Mouse (Mus musculus) limb, embryonic 14.5 days (tissue): ENCODE data around the gene Cfap58. TPM values are rescaled to one million over a fixed set of nuclear protein-coding genes. Genes with fewer than 3 reads are reported as not detected.

Experiments used
- ATAC-seq: fragments of 200-750 bp; cut with Nextera tagmentation; 2 replicates; pipeline ENCODE4 v1.8.0; 2017; ENCODE audit warnings: low read depth, moderate number of reproducible peaks, moderate TSS enrichment; ENCODE audit not compliant: low FRiP score
- DNase-seq: peaks from one replicate; pipeline ENCODE4 v3.0.0-alpha.2; 2015; ENCODE audit warnings: low spot score
- H3K27ac ChIP-seq: fragments of 300-500 bp; sonication (generic); replicated peaks from 2 replicates; pipeline ENCODE4 v1.5.1; 2014; ENCODE audit warnings: low read depth, mild to moderate bottlenecking, low read length, moderate library complexity, mixed read lengths
- H3K27me3 ChIP-seq: fragments of 300-500 bp; sonication (generic); 2 replicates; pipeline ENCODE4 v1.6.1; 2014; ENCODE audit warnings: low read length, mixed read lengths; ENCODE audit not compliant: control insufficient read depth, insufficient read depth
- H3K36me3 ChIP-seq: fragments of 300-500 bp; sonication (generic); 2 replicates; pipeline ENCODE4 v1.6.1; 2014; ENCODE audit warnings: mild to moderate bottlenecking, low read length, moderate library complexity, mixed read lengths; ENCODE audit not compliant: control insufficient read depth, insufficient read depth
- H3K4me1 ChIP-seq: fragments of 300-500 bp; sonication (generic); 2 replicates; pipeline ENCODE4 v1.6.1; 2014; ENCODE audit warnings: antibody characterized with exemption, low read length, mixed read lengths; ENCODE audit not compliant: control insufficient read depth, insufficient read depth
- H3K4me2 ChIP-seq: fragments of 300-500 bp; sonication (generic); replicated peaks from 2 replicates; pipeline ENCODE4 v1.6.1; 2014; ENCODE audit warnings: low read depth, mild to moderate bottlenecking, low read length, moderate library complexity; ENCODE audit not compliant: severe bottlenecking
- H3K4me3 ChIP-seq: fragments of 300-500 bp; sonication (generic); replicated peaks from 2 replicates; pipeline ENCODE4 v1.5.1; 2014; ENCODE audit warnings: low read length
- H3K9ac ChIP-seq: fragments of 300-500 bp; sonication (generic); 2 replicates; pipeline ENCODE4 v1.6.1; 2014; ENCODE audit warnings: mild to moderate bottlenecking, low read depth, low read length, moderate library complexity; ENCODE audit not compliant: severe bottlenecking
- H3K9me3 ChIP-seq: fragments of 300-500 bp; sonication (generic); 2 replicates; pipeline ENCODE4 v1.6.1; 2016; ENCODE audit warnings: low read length; ENCODE audit not compliant: control insufficient read depth
- POLR2A ChIP-seq: fragments of 200-500 bp; IDR thresholded peaks from 2 replicates; pipeline ENCODE4 v1.8.0; 2012; ENCODE audit warnings: inconsistent platforms, mild to moderate bottlenecking, moderate library complexity, borderline replicate concordance; ENCODE audit not compliant: insufficient read depth, insufficient read length; ENCODE audit errors: extremely low read depth
- WGBS: fragments of 180-500 bp; shearing (Covaris S2); extraction: QIAGEN DNeasy Blood & Tissue Kit; methylation state at CpG from one replicate; pipeline ENCODE4 v1.1.7; 2014; 5-methylcytosine and 5-hydroxymethylcytosine counted together
- polyA plus RNA-seq, 2 experiments: library from polyadenylated mRNA; depleted of rRNA in 1 of 2; stranded (reverse) in 1 of 2; unstranded in 1 of 2; fragments of >200 nt; fragmentation: Nextera tagmentation in 1 of 2; extraction: Ambion mirVana in 1 of 2; gene quantifications; 2 replicates each; pipeline versions ENCODE4 v1.2.1 to v1.2.3; 2012 to 2014

Cfap58 gene
- polyA plus RNA-seq, 2 experiments = 0.05 to 0.07 TPM

DNA sequence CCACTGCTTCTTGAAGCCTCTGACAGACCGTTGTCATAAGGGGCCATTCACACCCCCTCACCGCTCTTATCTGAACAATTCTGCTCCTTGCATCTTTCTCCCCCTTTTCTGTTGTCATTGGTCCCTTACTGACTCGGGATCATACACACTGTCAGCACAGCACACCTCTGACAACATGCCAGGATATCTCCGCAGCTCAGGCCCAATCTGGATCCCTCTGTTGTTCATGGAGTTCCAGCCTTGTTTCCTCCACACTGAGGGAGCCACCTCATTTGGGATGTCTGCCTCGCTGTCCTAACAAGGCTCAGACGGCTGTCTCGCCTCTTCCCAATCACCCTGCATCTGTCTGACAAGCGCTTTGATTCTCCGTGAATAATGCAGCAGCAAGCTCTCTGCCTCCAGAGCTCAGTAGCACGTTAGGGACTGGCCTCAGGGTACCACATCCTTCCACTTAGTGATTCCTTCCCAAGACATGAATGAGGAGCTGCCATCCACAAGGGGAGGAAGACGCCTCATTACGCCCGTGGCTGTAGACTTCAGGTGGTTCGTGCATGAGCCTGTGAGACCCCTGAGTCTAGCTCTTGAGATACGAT, 40.7 kb downstream of the Cfap58 start:
- TF ChIP-seq POLR2A = no peak
- Histone ChIP-seq H3K9me3 (no peaks in the 10 kb centered on the region), H3K4me3 (no peak overlapping the region), H3K4me1 (no peaks in the 10 kb centered on the region), H3K36me3 (no peaks in the 10 kb centered on the region), H3K4me2 (no peak overlapping the region), H3K27ac (no peak overlapping the region), H3K27me3 (no peaks in the 10 kb centered on the region), H3K9ac (no peak overlapping the region)
- no peak for DNase-seq
- 66% methylated on average over 15 of the region's 15 CpGs for WGBS
- no peak for ATAC-seq

DNA sequence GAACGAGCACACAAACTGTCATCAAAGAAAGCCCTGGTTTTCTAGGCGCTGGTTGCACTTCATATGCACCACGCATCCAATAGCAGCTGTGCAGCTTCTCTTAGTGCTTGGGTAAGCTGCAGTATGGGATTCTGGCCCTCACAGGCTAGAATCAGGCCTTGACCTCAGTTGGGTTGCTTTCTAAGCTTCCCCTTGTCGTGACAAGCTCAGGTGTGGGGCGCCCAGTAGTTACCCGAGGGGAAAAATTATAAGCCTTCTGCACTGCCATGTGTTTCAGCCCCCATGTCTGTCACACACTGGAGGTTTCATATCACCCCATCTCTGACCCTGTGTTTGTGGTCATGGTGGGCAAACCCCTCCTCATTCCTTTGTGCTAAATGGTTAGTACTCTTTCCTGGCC, 42.0 kb downstream of the Cfap58 start:
- no peaks in the 10 kb centered on the region for H3K36me3 ChIP-seq
- WGBS = 73% methylated on average over 6 of the region's 6 CpGs

DNA sequence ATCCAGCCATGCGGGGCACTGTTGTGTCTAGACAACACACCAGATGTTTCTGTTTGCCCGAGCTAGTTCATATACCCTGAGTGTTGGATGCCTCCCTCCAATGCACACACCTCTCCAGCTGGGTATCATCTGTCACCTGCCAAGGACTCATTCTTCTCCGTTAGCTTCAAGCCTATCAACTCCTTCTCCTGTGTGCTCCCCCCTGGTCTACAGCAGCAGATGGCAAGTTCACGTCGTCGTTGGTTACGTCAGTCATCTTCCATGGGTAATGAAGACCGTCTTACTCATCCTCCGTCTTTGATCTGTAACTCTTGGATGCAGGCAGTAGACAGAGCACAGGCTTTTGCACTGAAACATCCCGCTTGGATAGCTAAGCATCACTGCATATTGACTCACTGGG, 42.8 kb downstream of the Cfap58 start:
- no peaks in the 10 kb centered on the region for H3K36me3 ChIP-seq
- no peaks in the 10 kb centered on the region for H3K9me3 ChIP-seq
- H3K27me3 ChIP-seq = no peaks in the 10 kb centered on the region
- no peak overlapping the region for H3K4me3 ChIP-seq
- DNase-seq = no peak
- H3K4me1 ChIP-seq = no peaks in the 10 kb centered on the region
- WGBS = 63% methylated on average over 10 of the region's 10 CpGs
- ATAC-seq = no peak
- no peak overlapping the region for H3K9ac ChIP-seq
- TF ChIP-seq POLR2A = no peak
- no peak overlapping the region for H3K4me2 ChIP-seq
- H3K27ac ChIP-seq = no peak overlapping the region

More for the DNA sequence above, 42.0 kb downstream of the Cfap58 start:
- no peak for TF ChIP-seq POLR2A
- DNase-seq = no peak
- no peak for ATAC-seq
- no peak overlapping the region for H3K27ac ChIP-seq
- no peaks in the 10 kb centered on the region for H3K27me3 ChIP-seq
- no peaks in the 10 kb centered on the region for H3K9me3 ChIP-seq
- H3K4me3 ChIP-seq = no peak overlapping the region
- no peaks in the 10 kb centered on the region for H3K4me1 ChIP-seq
- no peak overlapping the region for H3K4me2 ChIP-seq
- H3K9ac ChIP-seq = no peak overlapping the region

DNA sequence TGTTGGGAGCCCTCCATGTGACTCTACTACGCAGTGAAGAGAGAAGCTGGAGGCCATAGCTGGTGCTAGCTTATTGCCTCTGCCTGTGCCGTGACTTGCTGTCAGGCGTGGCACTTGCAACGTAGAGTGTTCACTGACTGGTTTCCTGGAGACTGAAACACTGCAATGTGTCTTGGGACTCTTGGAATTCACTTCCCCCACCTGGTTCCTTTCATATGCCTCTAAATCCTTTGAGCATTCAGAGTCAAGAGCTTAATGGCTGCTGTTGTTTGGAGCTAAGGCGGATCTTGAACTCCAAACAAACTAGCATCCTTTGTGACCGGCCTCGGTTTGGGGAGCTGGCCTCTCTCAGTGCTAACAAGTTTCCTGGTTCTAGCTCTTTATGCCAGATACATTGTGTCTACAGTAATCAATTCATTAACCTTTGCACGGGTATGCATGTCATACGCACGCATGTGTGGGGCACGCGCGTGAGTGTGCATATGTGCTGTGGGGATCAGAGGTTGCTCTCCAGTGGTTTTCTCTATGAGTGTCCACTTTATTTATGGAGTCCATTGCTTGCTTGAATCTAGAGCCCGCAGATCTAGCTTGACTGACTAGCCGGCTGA, 48.2 kb downstream of the Cfap58 start:
- TF ChIP-seq POLR2A = no peak
- DNase-seq = no peak
- no peak overlapping the region for H3K4me3 ChIP-seq
- no peak overlapping the region for H3K9ac ChIP-seq
- no peak overlapping the region for H3K4me2 ChIP-seq
- H3K27me3 ChIP-seq = no peaks in the 10 kb centered on the region
- H3K36me3 ChIP-seq = no peaks in the 10 kb centered on the region
- H3K4me1 ChIP-seq = no peaks in the 10 kb centered on the region; the same call in 1 of the 2 replicates
- WGBS = 80% methylated on average over 15 of the region's 15 CpGs
- ATAC-seq = no peak
- no peak overlapping the region for H3K27ac ChIP-seq
- no peaks in the 10 kb centered on the region for H3K9me3 ChIP-seq

DNA sequence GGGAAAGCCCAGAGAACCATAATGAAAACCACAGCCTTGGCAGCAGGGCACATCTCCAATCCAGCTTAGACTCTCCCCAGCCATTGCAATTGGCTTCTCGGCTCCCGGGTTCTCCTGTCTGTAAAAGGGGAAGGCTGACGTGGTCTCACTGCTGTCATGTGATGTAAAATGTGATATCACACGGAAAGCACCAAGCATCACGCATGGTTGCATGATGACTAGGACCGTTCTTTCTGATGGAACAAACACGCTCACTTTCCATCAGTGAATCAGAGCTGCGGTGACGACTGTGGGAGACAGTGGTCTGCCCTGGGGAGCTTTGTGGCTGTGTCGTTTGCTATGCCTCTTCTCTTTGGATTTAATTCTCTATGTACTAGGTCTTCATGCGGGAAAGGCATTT, 50.5 kb downstream of the Cfap58 start:
- Histone ChIP-seq H3K36me3 (no peaks in the 10 kb centered on the region), H3K27me3 (no peaks in the 10 kb centered on the region), H3K4me2 (no peak overlapping the region), H3K9ac (no peak overlapping the region), H3K9me3 (no peaks in the 10 kb centered on the region), H3K4me1 (no peaks in the 10 kb centered on the region; the same call in 1 of the 2 replicates), H3K27ac (no peak overlapping the region), H3K4me3 (no peak overlapping the region)
- DNase-seq (no peak), ATAC-seq (no peak)
- WGBS = 83% methylated on average over 11 of the region's 11 CpGs
- TF ChIP-seq POLR2A = no peak

DNA sequence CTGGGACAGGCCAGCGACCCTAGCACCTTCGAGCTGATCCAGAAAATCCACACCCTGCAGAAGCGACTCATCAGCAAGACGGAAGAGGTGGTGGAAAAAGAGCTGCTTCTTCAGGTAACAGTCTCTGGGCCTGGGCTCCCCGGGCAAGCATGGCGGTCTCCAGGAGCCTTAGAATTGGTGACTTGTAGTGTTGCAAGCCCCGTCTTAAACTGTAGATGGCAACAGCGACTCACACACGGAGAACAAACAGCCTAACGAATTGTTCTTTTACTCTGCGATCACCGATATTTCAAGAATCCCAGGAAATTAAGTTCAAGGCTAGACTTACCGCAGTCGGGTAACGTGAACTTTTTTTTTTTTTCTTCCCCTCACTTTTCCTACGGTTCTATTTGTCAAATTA, 51.0 kb downstream of the Cfap58 start:
- Histone ChIP-seq H3K4me3 (no peak overlapping the region), H3K27ac (no peak overlapping the region), H3K9ac (no peak overlapping the region), H3K4me1 (no peaks in the 10 kb centered on the region; the same call in 1 of the 2 replicates), H3K27me3 (no peaks in the 10 kb centered on the region), H3K9me3 (no peaks in the 10 kb centered on the region), H3K4me2 (no peak overlapping the region), H3K36me3 (no peaks in the 10 kb centered on the region)
- ATAC-seq (no peak; the same call in 1 of the 2 replicates), DNase-seq (peak; percentile 38)
- TF ChIP-seq POLR2A = no peak
- WGBS = 22% methylated on average over 16 of the region's 16 CpGs
